Mouse (Mus musculus): Measurements from ENCODE around the gene Ndufs5. TPM values are rescaled to one million over a fixed set of nuclear protein-coding genes. Genes with fewer than 3 reads are reported as not detected.

Gene Ndufs5
- 438 and 450 TPM in 2 replicates for polyA plus RNA-seq (2015; fragmentation: Nextera tagmentation; extraction: Ambion mirVana)

GRCm38 (mm10) chr4:123717574-123718433 lies at the start of gene Ndufs5:
Gene Ndufs5 (minus strand): TSS chr4:123718202.
- H3K27ac ChIP-seq: peak within 1 kb of the TSS; percentile 58
- peaks cover 14% of the 10 kb centered on the region for H3K4me1 ChIP-seq (replicated peaks)
- under 1% methylated on average over 40 of the region's 40 CpGs for WGBS
- H3K4me2 ChIP-seq: peak within 1 kb of the TSS; percentile 78
- ATAC-seq (ENCODE audit: low FRiP score): peak; percentile 96
- H3K9ac ChIP-seq: peak within 1 kb of the TSS; percentile 88
- no peaks in the 10 kb centered on the region for H3K9me3 ChIP-seq
- H3K36me3 ChIP-seq: peaks cover 23% of the 10 kb centered on the region
- no peaks in the 10 kb centered on the region for H3K27me3 ChIP-seq
- H3K4me3 ChIP-seq: peak within 1 kb of the TSS; percentile 69

DNA sequence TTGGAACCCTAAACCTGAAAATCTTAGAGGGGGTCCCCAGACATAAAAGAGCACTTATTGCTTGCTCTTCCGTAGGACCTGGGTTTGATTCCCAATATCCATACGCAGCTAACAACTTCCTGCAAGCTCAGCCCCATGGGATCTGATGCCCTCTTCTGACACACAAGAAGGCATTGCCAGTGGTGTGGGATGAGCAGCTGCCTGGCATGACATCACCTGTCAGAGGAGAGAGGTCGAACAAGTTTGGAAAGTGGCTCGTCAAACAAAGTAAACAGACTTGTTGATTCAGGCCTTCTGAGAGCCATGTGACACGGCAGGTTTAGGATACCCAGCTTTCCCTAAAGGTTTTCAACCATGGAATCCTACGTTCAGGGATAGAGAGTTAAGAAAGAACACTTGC lies 47.1 kb upstream of the Ndufs5 start:
- H3K27me3 ChIP-seq: no peaks in the 10 kb centered on the region
- H3K9me3 ChIP-seq: no peaks in the 10 kb centered on the region
- H3K9ac ChIP-seq: no peak overlapping the region
- no peaks in the 10 kb centered on the region for H3K36me3 ChIP-seq
- H3K4me3 ChIP-seq: no peak overlapping the region
- 86% methylated on average over 6 of the region's 6 CpGs for WGBS
- no peaks in the 10 kb centered on the region for H3K4me1 ChIP-seq (replicated peaks)
- no peak for ATAC-seq (ENCODE audit: low FRiP score)
- H3K27ac ChIP-seq: no peak overlapping the region
- no peak overlapping the region for H3K4me2 ChIP-seq

DNA sequence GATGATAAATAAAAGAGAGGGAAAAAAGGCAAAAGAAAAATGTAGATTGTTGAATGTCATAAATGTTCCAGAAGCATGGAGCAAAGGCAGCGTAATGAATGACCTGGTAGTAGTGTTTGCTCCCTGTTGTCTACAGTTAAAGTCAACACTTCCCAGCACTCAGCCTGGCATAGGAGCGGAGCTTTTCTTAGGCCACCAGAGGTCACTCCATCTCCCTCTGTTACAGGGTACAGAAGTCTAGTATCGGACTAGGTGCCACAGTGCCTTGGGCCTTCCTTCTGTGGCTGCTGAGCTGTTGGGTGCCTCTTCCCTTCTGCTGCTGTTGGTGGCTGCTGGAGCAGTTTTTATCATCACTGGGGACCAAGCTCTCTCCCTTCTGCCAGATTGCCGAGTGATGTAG lies 40.3 kb upstream of the Ndufs5 start:
- Histone ChIP-seq H3K27me3 (no peaks in the 10 kb centered on the region), H3K4me1 (replicated peaks) (no peaks in the 10 kb centered on the region), H3K4me3 (no peak overlapping the region), H3K36me3 (no peaks in the 10 kb centered on the region), H3K9ac (no peak overlapping the region), H3K27ac (no peak overlapping the region), H3K4me2 (no peak overlapping the region), H3K9me3 (no peaks in the 10 kb centered on the region)
- WGBS: 57% methylated on average over 4 of the region's 4 CpGs
- no peak for ATAC-seq (ENCODE audit: low FRiP score)

DNA sequence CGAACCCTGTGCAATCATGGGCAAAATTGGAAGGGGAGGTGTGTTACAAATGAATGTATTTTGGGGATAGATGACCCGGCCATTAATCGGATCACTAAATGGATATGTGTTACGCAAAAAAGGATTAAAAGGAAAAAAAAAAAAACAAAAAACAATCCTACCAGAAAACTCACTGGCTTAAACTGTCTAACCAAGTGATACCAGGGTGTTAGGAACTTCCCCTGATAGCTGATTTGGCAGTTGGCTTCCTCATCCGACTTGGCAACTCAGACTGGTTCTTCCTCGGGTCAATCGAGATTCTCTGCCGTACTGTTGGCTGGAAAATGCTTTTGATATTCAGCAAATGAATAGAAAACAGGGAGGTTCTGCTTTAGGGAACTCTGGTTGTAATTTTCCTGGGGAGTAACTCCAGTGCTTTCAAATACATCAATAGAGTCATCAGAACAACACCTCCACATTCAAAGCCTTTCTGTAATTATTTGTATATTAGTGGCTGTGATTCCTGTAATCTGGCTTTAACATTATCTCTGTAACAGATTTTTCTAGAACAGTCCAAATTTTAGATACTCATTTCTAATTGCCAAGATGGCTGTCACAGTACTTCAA lies 32.8 kb upstream of the Ndufs5 start:
- WGBS: 2% methylated on average over 8 of the region's 8 CpGs
- Histone ChIP-seq H3K9me3 (no peaks in the 10 kb centered on the region), H3K9ac (peak overlapping the region; percentile 63), H3K4me1 (replicated peaks) (peaks cover 30% of the 10 kb centered on the region), H3K4me2 (peak overlapping the region; percentile 56), H3K36me3 (no peaks in the 10 kb centered on the region), H3K27ac (0 out of 2 replicates have a peak overlapping the region, but pooled peaks have one; percentile 96), H3K27me3 (0 out of 2 replicates have a peak, but pooled peaks cover 7% of the 10 kb centered on the region), H3K4me3 (peak overlapping the region; percentile 100)
- no peak for ATAC-seq (ENCODE audit: low FRiP score)

DNA sequence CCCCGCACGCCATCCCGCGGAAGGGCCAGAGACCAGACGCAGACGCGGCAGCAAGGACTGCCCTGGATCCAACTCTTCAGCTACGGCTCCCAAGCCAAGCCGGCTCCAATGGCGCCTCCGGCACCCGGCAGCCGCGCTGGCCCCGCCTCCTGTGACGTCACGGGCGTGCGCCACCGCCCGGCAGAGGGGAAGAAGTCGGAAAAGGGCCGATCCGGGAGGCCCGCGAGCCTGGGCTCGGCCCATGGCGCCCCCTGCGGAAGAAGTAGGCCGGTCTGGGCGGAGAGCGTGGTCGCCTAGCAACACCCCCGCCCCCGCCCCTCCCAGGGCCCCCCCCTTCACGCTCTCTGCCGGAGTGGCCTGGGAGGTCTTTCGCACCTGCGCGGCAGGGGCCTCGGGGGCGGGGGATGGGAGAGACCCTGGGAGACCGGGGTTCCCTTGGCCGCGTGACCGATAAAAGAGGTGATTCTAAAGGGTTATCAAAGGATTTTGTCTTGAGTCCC lies 32.2 kb upstream of the Ndufs5 start, which contains the start of gene Akirin1:
Gene Akirin1 (minus strand): TSS at position 194 of the 500 bp plus-strand sequence.
- peak within 1 kb of the TSS; percentile 95 for H3K9ac ChIP-seq
- under 1% methylated on average over 43 of the region's 46 CpGs for WGBS
- H3K27ac ChIP-seq: peak within 1 kb of the TSS; percentile 96
- H3K4me2 ChIP-seq: peak within 1 kb of the TSS; percentile 70
- 0 out of 2 replicates have a peak, but pooled peaks cover 7% of the 10 kb centered on the region for H3K27me3 ChIP-seq
- H3K9me3 ChIP-seq: no peaks in the 10 kb centered on the region
- H3K4me1 ChIP-seq (replicated peaks): peaks cover 34% of the 10 kb centered on the region
- H3K36me3 ChIP-seq: no peaks in the 10 kb centered on the region
- peak; percentile 98 for ATAC-seq (ENCODE audit: low FRiP score)
- H3K4me3 ChIP-seq: peak within 1 kb of the TSS; percentile 100

GRCm38 (mm10) chr4:123749484-123750130 lies 31.6 kb upstream of the Ndufs5 start:
- H3K4me1 ChIP-seq (replicated peaks): peaks cover 40% of the 10 kb centered on the region
- no peaks in the 10 kb centered on the region for H3K36me3 ChIP-seq
- ATAC-seq (ENCODE audit: low FRiP score): peak; percentile 84
- WGBS: under 1% methylated on average over 52 of the region's 55 CpGs
- H3K4me2 ChIP-seq: peak overlapping the region; percentile 70
- H3K27ac ChIP-seq: peak overlapping the region; percentile 96
- H3K4me3 ChIP-seq: peak overlapping the region; percentile 100
- H3K27me3 ChIP-seq: 0 out of 2 replicates have a peak, but pooled peaks cover 7% of the 10 kb centered on the region
- H3K9me3 ChIP-seq: no peaks in the 10 kb centered on the region
- H3K9ac ChIP-seq: peak overlapping the region; percentile 95

DNA sequence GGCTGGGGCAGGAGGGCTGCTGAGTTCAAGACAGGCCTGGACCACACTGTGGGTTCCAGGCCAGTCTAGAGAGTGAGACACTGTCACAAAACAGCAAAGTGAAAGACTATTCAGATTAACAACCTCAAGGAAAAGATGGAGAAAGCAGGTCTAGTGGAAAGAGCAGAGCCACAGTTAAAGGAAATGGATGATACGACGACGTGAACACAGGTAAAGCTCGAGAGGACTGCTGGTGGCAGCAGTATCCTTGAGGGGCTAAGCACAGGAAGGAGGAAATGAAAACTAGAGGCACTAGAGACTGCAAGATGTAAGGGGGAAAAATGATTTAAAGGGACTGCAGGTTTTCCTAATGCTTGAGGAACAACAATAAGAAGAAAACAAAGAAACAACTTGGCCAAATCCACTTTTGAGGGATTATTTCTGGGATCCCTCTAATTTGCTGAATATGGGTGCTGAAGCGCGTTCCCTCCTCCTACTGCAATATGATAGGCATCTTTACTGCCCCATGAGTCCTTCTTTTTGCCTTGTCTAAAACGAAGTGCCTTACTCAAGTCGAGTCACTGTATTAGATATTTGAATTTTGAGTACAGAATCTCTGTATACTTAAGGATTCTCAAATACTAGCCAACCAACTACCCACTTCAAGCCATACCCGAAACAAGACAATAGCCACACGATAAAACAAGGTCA lies 30.9 kb upstream of the Ndufs5 start:
- Histone ChIP-seq H3K4me3 (peak overlapping the region; percentile 100), H3K27ac (peak overlapping the region; percentile 96), H3K4me1 (replicated peaks) (peaks cover 42% of the 10 kb centered on the region), H3K27me3 (0 out of 2 replicates have a peak, but pooled peaks cover 7% of the 10 kb centered on the region), H3K4me2 (peak overlapping the region; percentile 70), H3K9ac (peak overlapping the region; percentile 95), H3K36me3 (no peaks in the 10 kb centered on the region), H3K9me3 (no peaks in the 10 kb centered on the region)
- 13% methylated on average over 10 of the region's 10 CpGs for WGBS
- no peak for ATAC-seq (ENCODE audit: low FRiP score)

DNA sequence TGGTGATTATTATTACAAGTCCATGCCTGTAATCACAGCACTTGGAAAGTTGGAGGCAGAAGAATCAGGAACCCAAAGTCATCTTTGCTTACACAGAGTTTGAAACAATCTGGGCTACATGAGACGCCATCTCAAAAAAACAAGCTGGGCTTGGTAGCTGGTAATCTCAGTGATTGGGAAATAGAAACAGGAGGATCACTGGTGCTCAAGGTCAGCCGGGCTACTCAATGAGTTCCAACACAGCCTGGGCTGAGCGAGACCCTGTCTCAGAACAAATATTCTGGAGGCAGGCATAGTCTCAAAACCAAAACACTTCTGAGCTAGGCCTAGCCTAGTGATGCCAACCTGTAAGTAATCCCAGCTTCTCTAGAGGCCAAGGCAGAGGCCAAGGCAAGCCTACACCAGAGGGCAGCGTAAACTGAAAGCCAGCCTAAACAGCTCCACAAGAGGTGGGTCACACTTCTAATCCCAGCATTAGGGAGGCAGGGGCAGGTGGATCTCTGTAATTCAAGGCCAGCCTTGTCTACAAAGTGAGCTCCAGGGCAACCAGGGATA lies 27.3 kb upstream of the Ndufs5 start:
- Histone ChIP-seq H3K4me2 (no peak overlapping the region), H3K4me3 (no peak overlapping the region), H3K9ac (no peak overlapping the region), H3K27me3 (no peaks in the 10 kb centered on the region), H3K4me1 (replicated peaks) (peaks cover 39% of the 10 kb centered on the region), H3K9me3 (no peaks in the 10 kb centered on the region), H3K27ac (no peak overlapping the region), H3K36me3 (peaks cover 28% of the 10 kb centered on the region)
- no peak for ATAC-seq (ENCODE audit: low FRiP score)
- 90% methylated on average over 4 of the region's 4 CpGs for WGBS

DNA sequence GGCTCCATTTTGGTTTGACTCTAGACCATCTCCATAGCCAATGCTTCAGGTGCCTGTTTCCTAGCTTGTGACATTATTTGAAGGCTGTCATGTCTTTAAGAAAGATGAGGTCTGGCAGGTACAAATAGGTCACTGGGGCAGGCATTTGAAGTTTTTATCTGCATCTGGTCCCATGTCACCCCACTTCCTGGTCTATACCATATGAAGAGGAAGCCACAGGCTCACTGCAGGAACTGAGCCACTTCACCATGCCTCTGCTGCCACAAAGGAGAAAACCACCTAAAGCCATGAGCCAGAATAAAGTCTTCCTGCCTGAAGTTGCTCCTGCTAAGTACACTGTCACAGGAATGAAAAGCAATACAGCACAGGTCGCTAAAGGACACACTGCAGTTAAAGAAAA lies 24.9 kb upstream of the Ndufs5 start:
- no peak overlapping the region for H3K9ac ChIP-seq
- H3K4me1 ChIP-seq (replicated peaks): peaks cover 28% of the 10 kb centered on the region
- ATAC-seq (ENCODE audit: low FRiP score): no peak
- H3K36me3 ChIP-seq: peaks cover 52% of the 10 kb centered on the region
- no peak overlapping the region for H3K4me2 ChIP-seq
- no peaks in the 10 kb centered on the region for H3K9me3 ChIP-seq
- no peak overlapping the region for H3K4me3 ChIP-seq
- no peak overlapping the region for H3K27ac ChIP-seq
- WGBS: 88% methylated on average over 1 of the region's 1 CpGs
- no peaks in the 10 kb centered on the region for H3K27me3 ChIP-seq

- Histone ChIP-seq H3K4me3 (no peak overlapping the region), H3K4me1 (replicated peaks) (no peaks in the 10 kb centered on the region), H3K27ac (no peak overlapping the region), H3K4me2 (no peak overlapping the region), H3K36me3 (peaks cover 75% of the 10 kb centered on the region), H3K9me3 (no peaks in the 10 kb centered on the region), H3K27me3 (no peaks in the 10 kb centered on the region), H3K9ac (no peak overlapping the region)
- WGBS: 96% methylated on average over 4 of the region's 4 CpGs
- ATAC-seq (ENCODE audit: low FRiP score): no peak
Observed at GRCm38 (mm10) chr4:123738708-123739107, 20.7 kb upstream of the Ndufs5 start.

DNA sequence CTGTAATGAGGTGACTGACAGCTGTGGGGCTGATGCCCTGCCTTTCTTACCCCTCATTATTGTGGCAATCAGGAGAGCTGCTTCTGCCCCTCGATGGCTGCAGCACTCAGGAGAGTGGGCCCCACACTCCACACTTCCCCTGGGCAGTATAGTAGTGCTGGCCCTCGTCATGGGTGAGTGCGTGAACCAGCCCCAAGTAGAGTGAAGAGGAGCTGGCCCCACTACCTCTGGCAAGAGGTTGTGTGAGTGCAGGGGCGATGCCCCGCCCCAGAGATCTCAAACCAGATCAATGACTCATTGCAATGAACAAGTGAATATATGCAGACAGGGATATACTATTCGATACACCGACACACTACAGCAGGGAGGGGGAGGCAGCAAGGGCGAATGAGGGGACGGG lies 15.5 kb upstream of the Ndufs5 start:
- H3K36me3 ChIP-seq: peaks cover 52% of the 10 kb centered on the region
- 97% methylated on average over 9 of the region's 9 CpGs for WGBS
- H3K9ac ChIP-seq: no peak overlapping the region
- H3K4me1 ChIP-seq (replicated peaks): no peaks in the 10 kb centered on the region
- no peaks in the 10 kb centered on the region for H3K27me3 ChIP-seq
- H3K9me3 ChIP-seq: no peaks in the 10 kb centered on the region
- no peak overlapping the region for H3K27ac ChIP-seq
- no peak overlapping the region for H3K4me2 ChIP-seq
- H3K4me3 ChIP-seq: no peak overlapping the region
- no peak for ATAC-seq (ENCODE audit: low FRiP score)
